Mouse (Mus musculus) liver, embryonic 14.5 days (tissue): ENCODE results near the gene Trp53i13.

Experiments
- CTCF ChIP-seq: IDR thresholded peaks from 2 replicates; pipeline ENCODE4 v1.5.1; 2016; ENCODE audit warnings: antibody characterized with exemption, low read depth, control low read depth
- EP300 ChIP-seq: IDR thresholded peaks from 2 replicates; pipeline ENCODE4 v1.6.1; 2016; ENCODE audit warnings: antibody characterized with exemption, low read depth

GRCm38 (mm10) chr11:77461856-77462255 is 53.9 kb downstream of the Trp53i13 start:
- TF ChIP-seq CTCF (no peak), EP300 (no peak)
